Mouse (Mus musculus): ENCODE results near the gene Pikfyve. TPM values are rescaled to one million over a fixed set of nuclear protein-coding genes. Genes with fewer than 3 reads are reported as not detected.

The Pikfyve gene
- total RNA-seq, 2 experiments from 2014 or later: 43.8 to 47.7 TPM

GRCm38 (mm10) chr1:65176171-65176570 lies 10.3 kb upstream of the Pikfyve start:
- no peak for TF ChIP-seq CTCF (conservative IDR thresholded peaks at IDR 0.05)
- DNase-seq (ENCODE audit: low spot score in 2 of 2): no peak
- Histone ChIP-seq H3K27ac (no peak overlapping the region), H3K4me3 (no peak overlapping the region)

- H3K27ac ChIP-seq: peak overlapping the region; percentile 91; the same call in 1 of the 2 replicates
- DNase-seq (ENCODE audit: low spot score in 2 of 2): no peak
- TF ChIP-seq CTCF (conservative IDR thresholded peaks at IDR 0.05): no peak
- H3K4me3 ChIP-seq: peak overlapping the region; percentile 66; the same call in 1 of the 2 replicates
Measured at GRCm38 (mm10) chr1:65176912-65177311, 9.6 kb upstream of the Pikfyve start.

- no peak for TF ChIP-seq CTCF (conservative IDR thresholded peaks at IDR 0.05)
- peak overlapping the region; percentile 91 for H3K27ac ChIP-seq
- no peak for DNase-seq (ENCODE audit: low spot score in 2 of 2)
- peak overlapping the region; percentile 66 for H3K4me3 ChIP-seq
Measured at GRCm38 (mm10) chr1:65177452-65177851, 9.0 kb upstream of the Pikfyve start.

- TF ChIP-seq CTCF (conservative IDR thresholded peaks at IDR 0.05): peak; percentile 87
- H3K27ac ChIP-seq: peak overlapping the region; percentile 91
- DNase-seq (ENCODE audit: low spot score in 2 of 2): peak; percentile 92
- peak overlapping the region; percentile 66 for H3K4me3 ChIP-seq
Measured at GRCm38 (mm10) chr1:65178126-65178901, 8.2 kb upstream of the Pikfyve start.

- peak; percentile 81 for TF ChIP-seq CTCF (conservative IDR thresholded peaks at IDR 0.05)
- peak; percentile 96 for DNase-seq (ENCODE audit: low spot score in 2 of 2)
- H3K27ac ChIP-seq: peak overlapping the region; percentile 91
- H3K4me3 ChIP-seq: peak overlapping the region; percentile 66
Measured at GRCm38 (mm10) chr1:65178902-65179432, 7.5 kb upstream of the Pikfyve start.

DNA sequence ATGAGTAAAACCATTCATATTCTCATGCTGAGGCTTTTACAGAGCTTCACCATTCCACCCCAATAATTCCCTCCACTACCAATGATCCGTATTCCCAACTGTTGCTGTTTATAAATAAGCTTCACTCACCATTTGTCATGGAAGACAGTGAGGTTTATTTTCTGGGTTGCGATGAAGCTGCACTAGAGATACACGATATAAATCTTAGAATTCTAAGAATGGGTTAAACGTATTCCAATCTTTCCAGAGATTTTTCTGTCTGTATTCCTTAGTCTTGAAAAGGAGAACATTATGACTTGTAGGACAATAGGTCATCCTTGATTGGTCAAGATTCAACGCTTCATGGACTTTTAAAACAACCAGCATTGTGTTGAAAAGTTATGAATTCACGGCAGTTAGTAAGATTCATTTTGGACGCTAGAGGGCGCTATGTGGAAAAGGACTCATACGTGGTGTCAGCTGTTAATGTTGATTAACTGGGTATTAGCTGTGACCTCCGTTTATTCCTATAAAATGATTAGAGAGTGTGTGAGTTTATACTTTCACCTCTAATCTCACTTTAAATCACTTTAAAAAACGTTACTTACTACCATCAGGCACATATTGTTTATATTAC lies 6.7 kb upstream of the Pikfyve start:
- peak; percentile 50 to 73 for DNase-seq (ENCODE audit: low spot score in 2 of 2)
- H3K4me3 ChIP-seq: peak overlapping the region; percentile 66
- TF ChIP-seq CTCF (conservative IDR thresholded peaks at IDR 0.05): peak; percentile 91
- peak overlapping the region; percentile 91 for H3K27ac ChIP-seq

GRCm38 (mm10) chr1:65181459-65181858 lies 5.0 kb upstream of the Pikfyve start:
- TF ChIP-seq CTCF (conservative IDR thresholded peaks at IDR 0.05): no peak
- Histone ChIP-seq H3K27ac (no peak overlapping the region), H3K4me3 (no peak overlapping the region)
- DNase-seq (ENCODE audit: low spot score in 2 of 2): no peak

DNA sequence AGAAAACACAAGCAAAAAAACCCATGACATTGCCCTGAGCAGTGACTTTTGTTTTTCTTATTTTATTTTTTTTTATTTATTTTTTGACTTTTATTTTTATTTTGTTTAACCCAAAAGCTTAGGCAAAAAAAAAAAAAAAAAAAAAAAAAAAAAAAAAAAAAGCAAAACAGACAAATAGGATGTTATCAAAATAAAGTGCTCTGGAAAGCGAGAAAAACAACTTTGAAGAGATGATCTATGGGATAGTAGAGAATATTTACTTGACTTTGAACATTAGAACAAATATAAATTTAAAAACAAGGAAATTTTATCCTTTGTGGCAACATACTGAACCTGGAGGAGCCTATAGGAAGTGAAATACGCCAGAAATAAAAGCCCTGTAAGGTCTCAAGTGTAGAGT lies 2.5 kb upstream of the Pikfyve start:
- DNase-seq (ENCODE audit: low spot score in 2 of 2): no peak
- Histone ChIP-seq H3K4me3 (no peak overlapping the region), H3K27ac (no peak overlapping the region)
- no peak for TF ChIP-seq CTCF (conservative IDR thresholded peaks at IDR 0.05)

- H3K27ac ChIP-seq: no peak overlapping the region
- no peak overlapping the region for H3K4me3 ChIP-seq
- no peak for DNase-seq (ENCODE audit: low spot score in 2 of 2)
- no peak for TF ChIP-seq CTCF (conservative IDR thresholded peaks at IDR 0.05)
Measured at GRCm38 (mm10) chr1:65185011-65185410, 1.5 kb upstream of the Pikfyve start.

DNA sequence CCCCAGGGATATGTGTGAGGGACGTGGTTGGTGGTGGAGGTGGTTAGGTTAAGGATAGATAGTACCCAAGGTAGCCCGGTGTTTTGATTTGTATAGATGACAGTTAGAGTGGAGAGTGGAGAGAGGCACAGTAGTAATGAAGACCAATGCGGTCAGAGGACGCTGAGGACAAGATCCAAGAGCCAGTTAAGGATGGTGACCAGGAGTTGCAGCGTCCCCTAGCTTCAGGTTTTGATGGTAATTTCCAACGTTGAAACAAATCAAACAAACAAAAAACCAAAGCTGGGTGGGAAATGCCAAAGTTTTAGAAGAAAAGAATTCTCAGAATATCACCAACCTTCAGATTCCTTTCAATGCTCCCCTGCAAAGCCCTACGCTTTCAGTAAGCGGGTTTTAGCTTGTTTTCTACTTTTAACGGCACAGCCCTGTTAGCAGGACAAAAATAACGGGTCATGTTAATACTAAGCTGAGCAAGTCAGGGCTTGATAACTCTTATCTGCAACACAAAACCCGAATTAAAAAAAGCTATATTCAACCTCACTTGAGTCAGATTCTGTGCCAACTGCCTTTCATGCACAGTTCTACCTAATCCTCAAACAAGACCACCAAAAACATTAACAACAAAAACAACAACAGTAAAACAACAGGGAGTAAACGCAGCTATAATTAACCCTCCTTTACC lies 818 bp upstream of the Pikfyve start:
- DNase-seq (ENCODE audit: low spot score in 2 of 2): no peak

GRCm38 (mm10) chr1:65187074-65187430 lies 569 bp downstream of the Pikfyve start:
- TF ChIP-seq CTCF (conservative IDR thresholded peaks at IDR 0.05): no peak
- Histone ChIP-seq H3K27ac (peak overlapping the region; percentile 83), H3K4me3 (peak overlapping the region; percentile 79)
- DNase-seq (ENCODE audit: low spot score in 2 of 2): no peak

More for the DNA sequence above, 818 bp upstream of the Pikfyve start:
- Histone ChIP-seq H3K4me3 (peak overlapping the region; percentile 79), H3K27ac (peak overlapping the region; percentile 94)
- TF ChIP-seq CTCF (conservative IDR thresholded peaks at IDR 0.05): peak; percentile 73

DNA sequence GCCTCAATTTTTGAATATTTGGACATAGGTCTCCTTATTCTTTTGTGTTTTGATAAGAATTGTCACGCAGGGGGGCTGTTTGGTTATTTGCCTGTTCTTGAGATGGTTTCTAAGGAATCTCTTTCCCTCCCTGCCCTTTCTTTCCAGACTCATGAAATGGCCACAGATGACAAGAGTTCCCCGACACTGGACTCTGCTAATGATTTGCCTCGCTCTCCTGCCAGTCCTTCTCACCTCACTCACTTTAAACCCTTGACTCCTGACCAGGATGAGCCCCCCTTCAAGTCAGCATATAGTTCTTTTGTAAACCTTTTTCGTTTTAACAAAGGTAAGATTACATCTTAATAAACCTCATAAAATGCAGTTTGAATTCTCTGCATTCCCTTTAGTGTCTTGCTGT lies 3.7 kb downstream of the Pikfyve start:
- Histone ChIP-seq H3K4me3 (no peak overlapping the region), H3K27ac (no peak overlapping the region)
- TF ChIP-seq CTCF (conservative IDR thresholded peaks at IDR 0.05): no peak
- no peak for DNase-seq (ENCODE audit: low spot score in 2 of 2)

DNA sequence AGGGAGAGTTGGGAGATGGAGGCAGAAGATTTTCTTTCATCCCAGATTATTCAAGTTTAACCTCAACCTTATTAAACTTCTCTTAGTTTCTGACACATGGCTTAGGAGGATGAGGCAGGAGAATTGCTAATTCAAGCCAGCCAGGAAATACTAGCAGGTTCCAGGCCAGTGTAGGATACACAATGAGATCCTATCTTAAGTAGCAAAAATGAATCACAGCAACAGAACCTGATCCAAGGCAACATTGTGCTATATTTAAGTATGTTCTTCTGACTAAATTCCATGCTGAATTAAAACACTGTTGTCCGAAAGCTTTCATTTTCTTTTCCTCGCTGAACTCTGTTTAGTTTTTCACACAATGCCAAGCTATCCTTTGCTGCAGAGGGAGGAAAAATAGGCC lies 6.7 kb downstream of the Pikfyve start:
- no peak for TF ChIP-seq CTCF (conservative IDR thresholded peaks at IDR 0.05)
- Histone ChIP-seq H3K27ac (no peak overlapping the region), H3K4me3 (no peak overlapping the region)
- no peak for DNase-seq (ENCODE audit: low spot score in 2 of 2)

Data from layer of hippocampus, adult 2 months (tissue).